Mouse (Mus musculus) C2C12 (cell line): ENCODE data around the gene Sox5.

Experiments used
- CEBPB ChIP-seq: IDR thresholded peaks from one replicate; pipeline ENCODE4 v1.6.1; 2011; ENCODE audit warnings: low read depth, mild to moderate bottlenecking, control low read depth, moderate library complexity
- CTCF ChIP-seq: IDR thresholded peaks from one replicate; pipeline ENCODE4 v1.5.1; 2011; ENCODE audit not compliant: control insufficient read depth, insufficient read depth, insufficient read length
- FOSL1 ChIP-seq: IDR thresholded peaks from one replicate; pipeline ENCODE4 v1.8.0; 2011; ENCODE audit warnings: mild to moderate bottlenecking, low read length; ENCODE audit not compliant: poor library complexity, insufficient read depth, severe bottlenecking
- MAX ChIP-seq: IDR thresholded peaks from one replicate; pipeline ENCODE4 v1.6.1; 2011; ENCODE audit warnings: mild to moderate bottlenecking, control low read depth
- MYOD1 ChIP-seq: IDR thresholded peaks from one replicate; pipeline ENCODE4 v1.6.1; 2011; ENCODE audit warnings: low read depth; ENCODE audit not compliant: control insufficient read depth, insufficient read length
- MYOG ChIP-seq: IDR thresholded peaks from one replicate; pipeline ENCODE4 v1.6.1; 2011; ENCODE audit not compliant: control insufficient read depth, insufficient read length; ENCODE audit errors: extremely low read depth
- USF1 ChIP-seq: IDR thresholded peaks from one replicate; pipeline ENCODE4 v1.6.1; 2011; ENCODE audit warnings: low read depth, mild to moderate bottlenecking, control low read depth, moderate library complexity

DNA sequence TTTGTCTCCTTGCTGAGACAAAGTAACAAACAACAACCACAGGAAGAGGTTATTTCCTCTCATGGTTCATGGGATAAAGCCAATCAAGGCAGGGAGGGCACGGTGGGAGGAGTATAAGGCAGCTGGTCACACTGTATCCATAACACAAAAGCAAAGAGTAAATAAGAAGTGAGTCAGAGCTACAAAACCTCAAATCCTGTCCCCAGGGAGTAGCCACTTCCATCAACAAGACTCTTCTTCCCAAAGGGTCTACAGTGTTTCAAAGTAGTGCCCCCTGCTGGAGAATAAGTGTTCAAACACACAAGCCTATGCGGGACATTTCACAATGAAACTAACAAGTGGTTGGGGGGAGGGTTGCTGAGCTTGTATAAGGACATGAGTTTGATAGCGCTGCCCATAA, 500.1 kb downstream of the Sox5 start:
- TF ChIP-seq CTCF = no peak
- TF ChIP-seq MYOG = no peak
- no peak for TF ChIP-seq USF1
- no peak for TF ChIP-seq MAX
- TF ChIP-seq MYOD1 = no peak
- TF ChIP-seq CEBPB = no peak
- TF ChIP-seq FOSL1 = no peak
